In genomic region chr11:3683696-3684095, GRCm38 (mm10) we compare ENCODE assay signal across 28 mouse cellular contexts.
"Had no signal": no experiment of that assay in that cellular context is flagged by ENCODE, and none has a peak within 500 bp of the region (broad histone marks: within the 10 kb centered on the region; RNA-seq: fewer than 3 reads in every experiment).

No protein-coding gene starts in this region.

- H3K4me2 ChIP-seq: embryonic facial prominence, embryonic 12.5 days; embryonic facial prominence, embryonic 13.5 days; embryonic facial prominence, embryonic 15.5 days; forebrain, embryonic 12.5 days; forebrain, embryonic 13.5 days; forebrain, embryonic 15.5 days had no signal

- ATAC-seq: forebrain, embryonic 13.5 days; forebrain, embryonic 14.5 days; forebrain, embryonic 15.5 days; forebrain, embryonic 16.5 days; forebrain, postnatal 0 days had no signal

- H3K9ac ChIP-seq: embryonic facial prominence, embryonic 12.5 days; embryonic facial prominence, embryonic 13.5 days; embryonic facial prominence, embryonic 15.5 days; forebrain, embryonic 12.5 days; forebrain, embryonic 13.5 days; forebrain, embryonic 15.5 days; forebrain, postnatal 0 days had no signal

- H3K9me3 ChIP-seq: embryonic facial prominence, embryonic 10.5 days; embryonic facial prominence, embryonic 12.5 days; embryonic facial prominence, embryonic 13.5 days; embryonic facial prominence, embryonic 15.5 days; forebrain, embryonic 10.5 days; forebrain, embryonic 12.5 days; forebrain, embryonic 13.5 days; forebrain, embryonic 15.5 days had no signal

- H3K4me1 ChIP-seq: embryonic facial prominence, embryonic 10.5 days; embryonic facial prominence, embryonic 12.5 days; embryonic facial prominence, embryonic 13.5 days; embryonic facial prominence, embryonic 15.5 days; forebrain, embryonic 10.5 days; forebrain, embryonic 12.5 days; forebrain, embryonic 13.5 days; forebrain, embryonic 15.5 days had no signal

- H3K27me3 ChIP-seq: embryonic facial prominence, embryonic 12.5 days; embryonic facial prominence, embryonic 13.5 days; embryonic facial prominence, embryonic 15.5 days; forebrain, embryonic 12.5 days; forebrain, embryonic 13.5 days; forebrain, embryonic 15.5 days had no signal

- H3K4me3 ChIP-seq: embryonic facial prominence, embryonic 10.5 days; embryonic facial prominence, embryonic 12.5 days; embryonic facial prominence, embryonic 13.5 days; embryonic facial prominence, embryonic 15.5 days; erythroblast, embryonic 14.5 days; forebrain, embryonic 10.5 days; forebrain, embryonic 12.5 days; forebrain, embryonic 13.5 days; forebrain, embryonic 15.5 days; gastrocnemius, adult 2 months; heart, adult 2 months had no signal

- DNase-seq: cerebellum, adult 8-10 months; cerebellum, adult 9-10 months; cerebellum, adult 9-11 months; cerebellum, postnatal 10 days; cerebellum, postnatal 14 days; cerebellum, postnatal 25 days; cerebellum, postnatal 36 days; embryo, embryonic 11 days; forebrain, postnatal 0 days; gastrocnemius, adult 2 months; gastrocnemius, postnatal 10 days; gastrocnemius, postnatal 14 days; gastrocnemius, postnatal 25 days; gastrocnemius, postnatal 36 days; heart, adult 11 months; heart, adult 18-20 months; heart, adult 2 months had no signal

- H3K27ac ChIP-seq: embryonic facial prominence, embryonic 10.5 days; embryonic facial prominence, embryonic 12.5 days; embryonic facial prominence, embryonic 13.5 days; embryonic facial prominence, embryonic 15.5 days; forebrain, embryonic 10.5 days; forebrain, embryonic 12.5 days; forebrain, embryonic 13.5 days; forebrain, embryonic 15.5 days; gastrocnemius, adult 2 months; heart, adult 2 months had no signal
